Mouse (Mus musculus): ENCODE data around the gene Akap6.

Akap6 gene

DNA sequence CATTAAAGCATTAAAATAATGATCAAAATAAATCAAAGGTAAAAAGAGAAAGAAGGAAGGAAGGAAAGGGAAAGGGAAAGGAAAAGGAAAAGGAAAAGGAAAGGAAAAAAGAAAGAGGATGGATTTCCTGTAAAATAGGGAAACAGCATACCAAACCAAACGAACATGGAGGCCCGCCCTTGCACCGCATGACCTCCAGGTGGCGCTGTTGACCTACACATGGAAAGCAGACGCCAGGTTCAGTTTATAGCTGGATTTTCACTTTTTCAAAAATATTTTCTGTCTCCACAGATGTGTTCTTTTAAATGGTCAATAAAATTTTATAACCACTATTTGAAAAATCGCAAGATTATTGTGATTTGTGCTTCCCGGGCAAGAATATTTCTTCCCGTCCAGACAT, 211.6 kb downstream of the Akap6 start:
- DNase-seq = peak; percentile 47 to 75

GRCm38 (mm10) chr12:52918939-52919338, 219.8 kb downstream of the Akap6 start:
- peak in 1 of 2 experiments; percentile 17 for DNase-seq

- DNase-seq = no peak
Measured at GRCm38 (mm10) chr12:52922510-52922909, 223.3 kb downstream of the Akap6 start.

DNA sequence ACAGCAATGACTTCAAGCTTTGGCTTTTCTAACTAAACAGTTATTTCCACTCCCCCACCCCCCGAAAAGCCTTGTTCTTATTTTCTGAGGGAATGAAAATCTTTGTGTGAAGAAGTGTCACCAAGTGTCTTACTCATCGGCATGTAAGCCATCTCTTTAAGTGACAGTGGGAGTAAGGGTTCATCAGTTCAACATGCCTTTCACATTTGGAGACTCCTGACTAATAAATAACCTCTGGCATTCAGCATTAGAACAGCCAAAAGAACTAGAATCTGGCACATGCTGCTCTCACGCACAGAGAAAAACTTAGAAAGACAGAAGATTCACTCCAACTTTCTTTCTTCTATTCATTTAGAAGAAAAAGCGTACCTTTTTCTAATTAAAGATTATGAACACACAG, 226.3 kb downstream of the Akap6 start:
- no peak for DNase-seq

GRCm38 (mm10) chr12:52933832-52934231, 234.6 kb downstream of the Akap6 start:
- DNase-seq = no peak

- no peak for DNase-seq
Measured at GRCm38 (mm10) chr12:52934989-52935388, 235.8 kb downstream of the Akap6 start.

GRCm38 (mm10) chr12:52938786-52939185, 239.6 kb downstream of the Akap6 start:
- DNase-seq = no peak

GRCm38 (mm10) chr12:52939324-52939946, 240.3 kb downstream of the Akap6 start:
- DNase-seq = no peak

- DNase-seq = no peak
Measured at GRCm38 (mm10) chr12:52941941-52942340, 242.8 kb downstream of the Akap6 start.

DNA sequence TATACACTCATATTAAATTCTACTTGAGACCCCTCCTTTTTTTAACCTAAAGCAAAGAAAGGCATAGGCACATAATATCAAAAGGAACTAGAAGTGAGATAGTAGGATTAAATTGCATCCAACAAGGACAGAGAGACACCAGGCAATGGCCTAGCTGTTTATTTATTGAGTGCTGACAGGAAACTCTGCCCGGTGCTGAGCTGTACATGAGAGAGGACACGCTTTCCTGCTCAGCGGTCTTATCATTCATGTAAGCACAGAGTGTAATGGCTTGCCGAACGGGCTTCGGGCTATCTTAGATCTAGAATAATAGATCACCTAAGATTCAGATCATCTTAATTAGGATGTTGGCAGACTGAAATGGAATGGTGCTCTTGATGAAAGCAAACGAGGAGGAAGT, 245.1 kb downstream of the Akap6 start:
- DNase-seq = no peak

- DNase-seq = no peak
Measured at GRCm38 (mm10) chr12:52944949-52945348, 245.8 kb downstream of the Akap6 start.

- DNase-seq = no peak
Measured at GRCm38 (mm10) chr12:52950660-52951059, 251.5 kb downstream of the Akap6 start.

- no peak for DNase-seq
Measured at GRCm38 (mm10) chr12:52957587-52957986, 258.4 kb downstream of the Akap6 start.

DNA sequence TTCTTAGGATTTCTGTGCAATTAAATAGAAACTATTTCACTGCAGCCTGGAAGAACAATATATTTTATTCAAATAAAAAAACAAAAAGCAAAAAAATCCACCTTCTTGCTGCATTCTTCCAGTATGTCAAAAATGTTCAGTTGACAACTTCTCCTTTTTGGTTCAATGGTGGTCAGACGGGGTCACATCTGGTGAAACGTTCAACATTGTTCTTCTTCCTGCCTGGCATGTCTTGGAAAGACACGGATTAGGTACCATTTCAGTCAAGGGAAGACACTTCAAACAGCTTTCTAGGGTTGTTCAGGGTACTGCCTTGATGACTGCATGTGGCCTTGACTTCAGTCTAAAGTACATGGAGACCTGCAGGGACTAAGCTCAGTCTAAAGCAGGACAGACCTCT, 258.8 kb downstream of the Akap6 start:
- DNase-seq = no peak

GRCm38 (mm10) chr12:52991745-52992144, 292.6 kb downstream of the Akap6 start:
- no peak for DNase-seq

DNA sequence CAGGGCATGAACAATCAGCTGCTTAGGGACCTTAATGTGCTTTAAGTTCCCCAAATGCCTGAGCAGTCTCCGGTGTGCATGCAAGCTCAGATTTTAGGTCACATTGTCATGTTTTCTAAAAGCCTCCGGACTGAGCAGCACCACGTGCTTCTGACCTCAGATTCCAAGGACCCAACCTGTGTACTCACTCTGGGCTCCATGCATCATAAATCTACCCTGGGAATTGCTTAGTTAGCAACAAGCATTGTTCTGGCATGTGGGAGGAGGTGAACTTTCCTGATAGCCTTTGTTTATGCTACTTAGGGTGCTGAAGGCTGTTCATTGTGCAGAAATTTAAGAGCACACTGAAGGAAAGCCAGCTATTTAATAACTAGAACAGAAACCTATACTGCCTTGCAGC, 313.2 kb downstream of the Akap6 start:
- DNase-seq = no peak

DNA sequence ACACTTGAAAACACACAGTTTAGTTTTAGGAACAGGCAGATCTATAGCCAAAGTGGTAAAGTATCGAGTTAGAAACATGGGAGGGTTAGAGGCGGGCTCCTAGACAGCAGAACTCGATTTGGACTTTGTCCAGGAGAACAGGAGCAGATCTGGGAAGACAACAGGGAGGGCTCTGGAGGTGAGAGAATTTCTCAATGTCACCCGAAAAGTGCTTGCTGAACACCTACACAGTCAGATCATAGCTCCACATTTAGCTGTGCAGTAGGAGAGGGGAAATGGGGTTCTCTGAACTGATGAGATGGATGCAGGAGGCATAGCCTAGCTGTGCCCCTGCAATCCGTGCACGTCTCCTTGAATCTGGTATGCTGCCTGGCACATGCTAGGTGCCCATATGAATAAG, 315.4 kb downstream of the Akap6 start:
- no peak for DNase-seq

DNA sequence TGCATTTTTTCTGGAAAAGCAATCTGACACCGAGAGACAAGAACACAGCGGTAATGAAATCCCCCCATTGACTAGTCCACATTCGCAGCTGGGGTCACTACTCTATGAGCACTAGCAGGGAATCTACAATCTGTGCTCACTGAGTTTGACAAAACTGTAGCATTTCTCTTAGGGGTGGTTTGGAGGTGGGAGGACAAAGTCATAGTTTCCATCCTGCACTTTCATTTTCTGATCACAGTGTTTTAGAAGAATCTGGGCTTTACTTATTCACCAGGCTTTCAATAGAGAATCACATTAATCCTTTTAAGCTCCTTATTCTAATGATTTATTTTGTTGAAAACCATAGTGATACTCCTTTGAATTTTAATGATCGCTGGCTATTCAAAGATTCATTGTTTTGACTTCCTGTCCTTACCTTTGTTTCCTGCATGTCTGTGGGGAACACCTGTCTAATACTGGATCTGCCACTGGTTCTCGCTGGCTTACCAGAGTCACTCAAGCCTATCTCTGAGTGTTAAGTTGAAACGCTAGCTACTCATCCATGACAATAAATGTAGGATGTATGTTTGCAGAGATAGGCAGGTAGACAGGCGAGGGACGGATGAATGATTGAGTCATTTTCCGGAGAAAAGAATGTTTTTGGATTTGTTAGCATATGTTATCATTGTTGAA, 325.5 kb downstream of the Akap6 start:
- no peak for DNase-seq

- DNase-seq = no peak
Measured at GRCm38 (mm10) chr12:53027308-53027707, 328.1 kb downstream of the Akap6 start.

DNA sequence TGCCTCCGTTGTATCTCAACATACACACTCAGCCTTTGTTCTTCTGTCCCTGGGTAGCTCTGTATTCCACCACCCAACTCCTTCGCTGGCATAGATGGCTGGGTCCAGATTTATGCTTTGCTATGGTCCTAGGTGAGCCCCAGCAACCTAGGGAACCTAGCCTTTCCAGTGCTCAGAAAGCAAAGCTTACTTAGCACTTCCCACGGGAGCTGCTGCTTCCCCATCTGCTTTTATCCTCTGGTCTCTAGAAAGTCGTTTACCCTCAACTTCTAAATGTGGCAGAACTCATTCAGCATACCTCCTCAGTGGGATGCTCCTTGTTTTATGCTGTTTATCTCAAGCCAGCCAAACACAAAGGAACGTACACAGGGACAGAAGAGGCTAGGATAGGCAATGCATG, 329.7 kb downstream of the Akap6 start:
- no peak for DNase-seq

DNA sequence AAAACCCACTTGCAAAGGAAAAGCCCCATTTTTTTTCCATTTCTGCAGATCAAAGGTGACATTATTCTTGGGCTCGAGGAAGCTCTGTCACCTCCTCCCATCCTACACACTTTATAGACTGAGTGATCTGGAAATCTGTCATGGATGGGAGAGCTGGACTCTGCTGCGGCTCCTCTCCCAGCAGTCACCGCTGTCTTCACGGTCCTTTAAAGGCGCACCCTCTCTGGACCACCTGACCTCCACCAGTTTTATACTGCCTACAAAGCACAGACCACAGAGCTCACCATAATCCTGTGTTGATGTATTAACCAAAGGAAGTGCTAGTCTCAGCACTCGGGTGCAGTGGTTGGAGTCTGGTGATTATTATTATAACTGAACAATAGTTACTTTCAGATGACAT, 330.7 kb downstream of the Akap6 start:
- no peak for DNase-seq

DNA sequence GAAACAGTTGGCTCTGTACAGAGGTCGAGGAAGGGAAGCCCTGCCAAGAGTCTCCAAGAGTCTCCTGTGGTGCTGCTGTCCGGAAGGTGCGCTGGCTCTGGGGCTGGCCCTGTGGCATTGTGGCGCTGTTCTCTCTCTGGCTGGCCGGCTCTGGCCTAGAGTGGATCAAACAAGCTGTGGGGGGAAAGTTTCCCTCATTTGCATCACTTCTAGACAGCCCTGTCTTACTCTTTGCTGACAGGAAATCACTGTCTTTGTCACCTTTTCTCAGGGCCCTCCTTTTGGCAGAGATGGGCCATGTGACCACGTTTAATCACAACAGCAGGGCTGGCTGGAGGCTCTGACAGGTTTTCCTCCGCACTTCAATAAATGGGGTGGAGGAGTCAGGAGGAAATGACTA, 333.6 kb downstream of the Akap6 start:
- peak; percentile 4 to 23 for DNase-seq

DNA sequence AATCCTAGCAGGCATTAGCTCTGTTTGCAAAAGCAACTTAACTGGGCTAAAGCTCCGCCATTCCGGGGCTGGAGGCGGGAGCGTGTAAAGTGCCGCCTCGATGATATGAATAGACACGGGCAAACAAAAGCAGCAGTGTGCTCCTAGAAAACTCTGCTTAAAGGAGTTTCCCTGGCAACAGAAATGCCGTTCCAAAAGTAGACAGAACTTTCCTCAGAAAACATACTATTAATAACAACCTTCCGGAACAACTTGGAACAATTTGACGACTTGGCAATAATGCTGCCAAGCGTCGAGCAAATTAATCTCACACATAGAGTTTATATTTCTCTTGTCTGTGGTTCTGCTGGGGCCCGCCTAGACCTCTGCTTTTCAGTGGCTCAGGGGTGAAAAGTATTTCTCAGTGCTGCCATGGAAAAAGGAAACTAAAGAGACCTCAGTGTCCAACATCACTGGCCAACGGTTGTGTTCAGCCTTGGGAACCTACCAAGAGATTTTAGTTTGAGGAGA, 334.3 kb downstream of the Akap6 start:
- DNase-seq = peak; percentile 8 to 31

DNA sequence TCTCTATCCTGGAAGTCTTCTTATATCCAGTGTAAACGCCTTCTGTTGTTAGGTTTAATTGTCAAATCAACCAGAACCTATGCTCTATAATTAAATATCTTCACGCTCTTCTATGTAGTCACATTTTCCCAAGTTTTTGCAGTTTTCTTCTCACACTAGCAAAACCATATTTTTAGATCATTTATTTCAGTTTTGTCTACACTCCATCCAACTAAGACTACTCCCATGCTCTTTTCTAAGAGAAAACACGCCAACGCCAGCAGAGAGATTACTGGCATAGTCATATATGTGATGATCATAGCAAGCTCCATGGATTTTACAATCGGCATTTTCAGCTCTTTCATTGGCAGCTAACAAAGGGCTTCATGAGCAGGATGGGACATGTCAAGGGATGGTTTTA, 341.5 kb downstream of the Akap6 start:
- no peak for DNase-seq

DNA sequence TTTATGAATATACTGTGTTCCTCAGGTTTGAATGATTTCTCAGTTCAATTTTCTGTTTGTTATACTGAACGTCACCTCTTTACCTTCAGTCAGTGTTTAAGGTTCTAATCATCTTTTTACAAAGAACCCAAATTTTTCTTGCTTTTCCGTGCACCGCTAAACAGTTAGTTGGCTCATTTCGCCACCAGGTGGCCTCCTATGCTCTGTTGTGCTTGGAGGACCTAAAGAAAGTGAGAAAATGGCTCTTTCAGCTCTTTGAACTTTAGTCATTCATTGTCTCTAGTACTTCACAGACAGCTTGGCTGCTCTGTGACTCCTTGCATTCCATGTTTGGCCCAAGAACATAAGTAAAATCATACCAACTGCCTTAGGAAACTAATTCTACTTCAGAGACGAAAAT, 343.6 kb downstream of the Akap6 start:
- DNase-seq = peak in 1 of 2 experiments; percentile 30
